Mouse (Mus musculus): ENCODE measurements around the gene D11Wsu47e. TPM values are rescaled to one million over a fixed set of nuclear protein-coding genes. Genes with fewer than 3 reads are reported as not detected.

D11Wsu47e gene
- 8.4 and 10.3 TPM in 2 replicates for polyA plus RNA-seq (2021; fragmentation: Nextera tagmentation)
- long read RNA-seq, experiment 1, transcript D11Wsu47e-202 (5 exons, 2,062 nt) = major isoform, 11 of 33 reads
- long read RNA-seq, experiment 1, partial matches to known transcripts = 2 of 33 reads
- long read RNA-seq, experiment 1, other reads (novel, unspliced or antisense) = 17 of 33 reads
- long read RNA-seq, experiment 2, partial matches to known transcripts = 2 of 5 reads
- long read RNA-seq, experiment 2, other reads (novel, unspliced or antisense) = 2 of 5 reads

GRCm38 (mm10) chr11:113683957-113684706 is at the start of gene D11Wsu47e, which contains the start of gene Fam104a:
Gene D11Wsu47e, plus strand, starts transcription at chr11:113684412.
Gene Fam104a, minus strand, starts transcription at chr11:113684155.

GRCm38 (mm10) chr11:113648690-113649352 is 35.4 kb upstream of the D11Wsu47e start, which contains the start of gene Cog1:
Gene Cog1, plus strand, starts transcription at chr11:113649169.

GRCm38 (mm10) chr11:113649353-113650210 is 34.6 kb upstream of the D11Wsu47e start, which contains the start of gene Slc39a11:
Gene Slc39a11, minus strand, starts transcription at chr11:113650079.

GRCm38 (mm10) chr11:113709731-113710256 is 25.6 kb downstream of the D11Wsu47e start, which contains the start of gene Cpsf4l:
Gene Cpsf4l, minus strand, starts transcription at chr11:113710017.

Other genes starting within 250 kb of the D11Wsu47e start
- gene Sstr2, start 65.1 kb upstream of the D11Wsu47e start, polyA plus RNA-seq (2021; fragmentation: Nextera tagmentation) = 21.9 and 27.2 TPM in 2 replicates
- gene Cog1, start 35.2 kb upstream of the D11Wsu47e start, polyA plus RNA-seq (2021; fragmentation: Nextera tagmentation) = 31.8 and 33.6 TPM in 2 replicates
- gene Slc39a11, start 34.3 kb upstream of the D11Wsu47e start, polyA plus RNA-seq (2021; fragmentation: Nextera tagmentation) = 9.3 and 10.1 TPM in 2 replicates
- gene Fam104a, start 257 bp upstream of the D11Wsu47e start, polyA plus RNA-seq (2021; fragmentation: Nextera tagmentation) = 43.2 and 43.6 TPM in 2 replicates
- gene Cpsf4l, start 25.6 kb downstream of the D11Wsu47e start, polyA plus RNA-seq (2021; fragmentation: Nextera tagmentation) = 0.29 TPM in 1 of 2 replicates, not detected in the other
- gene Cdc42ep4, start 67.5 kb downstream of the D11Wsu47e start, polyA plus RNA-seq (2021; fragmentation: Nextera tagmentation) = 13.6 and 13.8 TPM in 2 replicates